In the genomic region with DNA sequence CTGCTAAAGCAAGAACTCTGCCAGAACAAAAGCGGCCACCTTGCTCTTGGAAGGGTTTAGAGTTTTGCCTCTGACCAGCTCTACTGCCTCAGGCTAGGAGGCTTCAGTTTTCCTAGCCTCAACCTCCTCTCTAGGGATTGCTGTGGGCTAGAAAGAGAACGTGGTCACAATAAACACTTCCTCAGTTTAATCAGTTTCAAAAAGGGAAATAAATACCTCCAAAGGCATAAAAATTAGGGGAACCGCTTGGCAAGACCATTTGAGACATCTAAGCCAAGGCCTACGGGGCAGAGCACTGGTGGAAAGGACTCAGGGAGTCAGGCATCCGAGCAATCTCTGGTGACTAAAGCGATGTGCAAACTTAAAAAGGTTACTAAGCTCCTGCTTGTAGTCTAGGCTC, we compare ENCODE assay signal across 21 mouse cellular contexts. TPM values are rescaled to one million over a fixed set of nuclear protein-coding genes. Genes with fewer than 3 reads are reported as not detected.
DNase-seq lines count a peak whose midpoint lies in the region; ATAC-seq and TF ChIP-seq lines count a peak whose summit lies in the region.
"Had no signal": no experiment of that assay in that cellular context is flagged by ENCODE, and none has a peak within 500 bp of the region (broad histone marks: within the 10 kb centered on the region; RNA-seq: fewer than 3 reads in every experiment).

No protein-coding gene starts in this region.

- no peak for ATAC-seq in heart, embryonic 11.5 days (replicated peaks; ENCODE audit: insufficient number of reproducible peaks, low FRiP score, low TSS enrichment)
- ATAC-seq in common myeloid progenitor, adult 5-6 weeks (replicated peaks; ENCODE audit: low read depth, poor library complexity, severe bottlenecking) = 0 out of 2 replicates have a peak, but pooled peaks have one; percentile 13
- ATAC-seq: forebrain, embryonic 14.5 days had no signal

- no peak overlapping the region for H3K4me2 ChIP-seq in heart, embryonic 11.5 days
- H3K4me2 ChIP-seq: hindbrain, embryonic 14.5 days; neural tube, embryonic 15.5 days had no signal

- TF ChIP-seq EP300 in MEL (IDR thresholded peaks at IDR 0.05; ENCODE audit: low read depth in 1 of 2, low read length in 2 of 2) = no peak

- no peaks in the 10 kb centered on the region for H3K9me3 ChIP-seq in heart, embryonic 11.5 days (replicated peaks; ENCODE audit: control insufficient read depth, low read length)
- no peaks in the 10 kb centered on the region for H3K9me3 ChIP-seq in MEL (replicated peaks; ENCODE audit: insufficient read depth, low read length)
- H3K9me3 ChIP-seq: neural tube, embryonic 15.5 days had no signal

- H3K4me3 ChIP-seq in heart, embryonic 11.5 days (ENCODE audit: low read depth, low read length) = no peak overlapping the region
- H3K4me3 ChIP-seq in left cerebral cortex, adult 2 months = no peak overlapping the region
- no peak overlapping the region for H3K4me3 ChIP-seq in MEL (ENCODE audit: control insufficient read depth in 1 of 2, insufficient read depth in 1 of 2, low read depth in 2 of 2, low read length in 2 of 2)
- H3K4me3 ChIP-seq: myocyte; neural tube, embryonic 15.5 days had no signal

- H3K27me3 ChIP-seq in heart, embryonic 11.5 days (ENCODE audit: control insufficient read depth, insufficient read depth, low read length) = no peaks in the 10 kb centered on the region
- no peaks in the 10 kb centered on the region for H3K27me3 ChIP-seq in MEL (ENCODE audit: control insufficient read depth in 1 of 2, insufficient read depth in 2 of 2, low read length in 2 of 2)
- H3K27me3 ChIP-seq: neural tube, embryonic 15.5 days had no signal

- intact Hi-C loops in left cerebral cortex, adult 2 months (cut with DNase I) = no loop called here
- intact Hi-C loops in left cerebral cortex, postnatal 25 days (cut with DNase I) = no loop called here

- H3K27ac ChIP-seq in heart, embryonic 11.5 days (ENCODE audit: low read depth, low read length) = no peak overlapping the region
- peak overlapping the region; percentile 68 for H3K27ac ChIP-seq in left cerebral cortex, adult 2 months
- H3K27ac ChIP-seq in MEL (ENCODE audit: control insufficient read depth, low read depth, low read length) = peak overlapping the region; percentile 65
- H3K27ac ChIP-seq: hindbrain, embryonic 14.5 days; liver, embryonic 14.5 days had no signal

- TF ChIP-seq RAD21 in MEL (IDR thresholded peaks at IDR 0.05; ENCODE audit: low read depth, low read length) = no peak

- TF ChIP-seq POLR2A in MEL (IDR thresholded peaks at IDR 0.05; ENCODE audit: control insufficient read depth in 1 of 2, insufficient read depth in 1 of 2, low read depth in 1 of 2, low read length in 2 of 2, poor library complexity in 1 of 2) = no peak

- DNase-seq in heart, adult 9 months (ENCODE audit: low spot score in 2 of 2) = no peak
- no peak for DNase-seq in left cerebral cortex, adult 2 months (ENCODE audit: extremely low spot score in 1 of 2, low spot score in 2 of 2)
- DNase-seq in left cerebral cortex, postnatal 25 days (ENCODE audit: low spot score in 2 of 2) = no peak
- DNase-seq in MEL (ENCODE audit: low read depth, low spot score) = peak; percentile 58
- no peak for DNase-seq in c-Kit-positive CD71-positive TER-119-positive erythroid progenitor cells, embryonic 14.5 days (ENCODE audit: low spot score)
- no peak for DNase-seq in adrenal gland, postnatal 36 days
- DNase-seq: kidney, adult 18-20 months; kidney, postnatal 4 days; left cerebral cortex, postnatal 4 days; midbrain, embryonic 14.5 days; thymus, adult 18-20 months had no signal

- peaks cover 72% of the 10 kb centered on the region for H3K4me1 ChIP-seq in heart, embryonic 11.5 days (ENCODE audit: control insufficient read depth, insufficient read depth, low read length)
- peaks cover 10 to 41% of the 10 kb centered on the region in 2 experiments for H3K4me1 ChIP-seq in MEL (ENCODE audit: control insufficient read depth in 1 of 2, insufficient read depth in 2 of 2, low read length in 2 of 2)

- 77% methylated on average over 6 of the region's 6 CpGs for WGBS in heart, embryonic 11.5 days (ENCODE audit: insufficient replicate concordance)

- peak overlapping the region; percentile 39; the same call in 1 of the 2 replicates for H3K9ac ChIP-seq in heart, embryonic 11.5 days (ENCODE audit: low read depth, low read length)
- peak overlapping the region; percentile 1; the same call in 1 of the 2 replicates for H3K9ac ChIP-seq in MEL (ENCODE audit: control insufficient read depth, low read depth, low read length, poor library complexity, severe bottlenecking)
- H3K9ac ChIP-seq: hindbrain, embryonic 14.5 days; liver, embryonic 14.5 days; neural tube, embryonic 15.5 days had no signal

- H3K79me2 ChIP-seq in MEL (ENCODE audit: control insufficient read depth, insufficient read depth, low read length, poor library complexity) = peaks cover 35% of the 10 kb centered on the region

- no peak for TF ChIP-seq CTCF in left cerebral cortex, adult 2 months (IDR thresholded peaks at IDR 0.05)
- no peak for TF ChIP-seq CTCF in MEL (IDR thresholded peaks at IDR 0.05 in 2 of 3, conservative IDR thresholded peaks at IDR 0.05 in 1 of 3; ENCODE audit: control insufficient read depth in 1 of 3, insufficient read depth in 1 of 3, low read depth in 2 of 3, low read length in 3 of 3, poor library complexity in 1 of 3, severe bottlenecking in 1 of 3)

- no peaks in the 10 kb centered on the region for H3K36me3 ChIP-seq in heart, embryonic 11.5 days (ENCODE audit: control insufficient read depth, insufficient read depth, low read length)
- H3K36me3 ChIP-seq in MEL (ENCODE audit: control insufficient read depth in 1 of 2, insufficient read depth in 2 of 2, low read length in 2 of 2) = peaks cover 0 to 29% of the 10 kb centered on the region in 2 experiments; a peak in 3 of 4 replicates
- H3K36me3 ChIP-seq: neural tube, embryonic 15.5 days had no signal

TF ChIP-seq in MEL, 35 proteins besides CTCF, POLR2A, EP300 and RAD21:
- TF ChIP-seq MAX (IDR thresholded peaks at IDR 0.05; ENCODE audit: low read length) (0 out of 2 replicates have a peak, but pooled peaks have one; percentile 25), MXI1 (IDR thresholded peaks at IDR 0.05; ENCODE audit: low read depth, low read length) (0 out of 2 replicates have a peak, but pooled peaks have one; percentile 29), E2F4 (IDR thresholded peaks at IDR 0.05; ENCODE audit: borderline replicate concordance, low read depth, low read length) (no peak)

RNA-seq across cellular contexts. Expression of a gene that starts 10.4 kb away (rescaled TPM):
- polyA plus RNA-seq in heart, embryonic 11.5 days (2014; fragmentation: Nextera tagmentation; extraction: Ambion mirVana) = 1.8 and 2.8 TPM in 2 replicates
- total RNA-seq in left cerebral cortex, adult 2 months (2021) = not detected
- not detected for total RNA-seq in left cerebral cortex, postnatal 25 days (2021)
- 0.85 and 1.2 TPM in 2 replicates for total RNA-seq in MEL (2012; rRNA removed)
- polyA plus RNA-seq in MEL (2012; ENCODE audit: insufficient read depth in 1 of 2, insufficient read length in 2 of 2, low read depth in 1 of 2, low replicate concordance in 2 of 2, missing spikeins in 1 of 2) = 10 to 100 TPM in 1 of 2 experiments, not detected in 1; 22.7 TPM
- total RNA-seq in common myeloid progenitor, adult 5-6 weeks (2017) = 0.49 and 1.5 TPM in 2 replicates
- total RNA-seq in adrenal gland, postnatal 36 days (2021) = not detected
- total RNA-seq: heart, adult 8-10 months; layer of hippocampus, postnatal 25 days; left cerebral cortex, postnatal 4 days; megakaryocyte, adult 5-6 weeks had no signal

RNA-seq across cellular contexts. Expression of a gene that starts 19.8 kb away (rescaled TPM):
- polyA plus RNA-seq in heart, embryonic 11.5 days (2014; fragmentation: Nextera tagmentation; extraction: Ambion mirVana) = 42.1 and 49.6 TPM in 2 replicates
- 100 to 1,000 TPM; 553 to 561 TPM for total RNA-seq in left cerebral cortex, adult 2 months (2021)
- total RNA-seq in left cerebral cortex, postnatal 25 days (2021) = 100 to 1,000 TPM; 556 to 558 TPM
- 65.6 and 66.1 TPM in 2 replicates for total RNA-seq in MEL (2012; rRNA removed)
- 100 to 1,000 TPM in 1 of 2 experiments, not detected in 1; 165 TPM for polyA plus RNA-seq in MEL (2012; ENCODE audit: insufficient read depth in 1 of 2, insufficient read length in 2 of 2, low read depth in 1 of 2, low replicate concordance in 2 of 2, missing spikeins in 1 of 2)
- total RNA-seq in common myeloid progenitor, adult 5-6 weeks (2017) = 102 and 117 TPM in 2 replicates
- 10 to 100 TPM; 45.1 to 48.0 TPM for total RNA-seq in adrenal gland, postnatal 36 days (2021)

RNA-seq across cellular contexts. Expression of a gene that starts 23.8 kb away (rescaled TPM):
- 842 and 965 TPM in 2 replicates for polyA plus RNA-seq in heart, embryonic 11.5 days (2014; fragmentation: Nextera tagmentation; extraction: Ambion mirVana)
- 10 to 100 TPM; 16.5 to 21.5 TPM for total RNA-seq in left cerebral cortex, adult 2 months (2021)
- total RNA-seq in left cerebral cortex, postnatal 25 days (2021) = 10 to 100 TPM; 18.3 to 19.6 TPM
- 0.19 and 0.59 TPM in 2 replicates for total RNA-seq in MEL (2012; rRNA removed)
- polyA plus RNA-seq in MEL (2012; ENCODE audit: insufficient read depth in 1 of 2, insufficient read length in 2 of 2, low read depth in 1 of 2, low replicate concordance in 2 of 2, missing spikeins in 1 of 2) = 1 to 10 TPM in 1 of 2 experiments, not detected in 1; 3.4 TPM
- total RNA-seq in common myeloid progenitor, adult 5-6 weeks (2017) = 0.44 TPM in 1 of 2 replicates, not detected in the other
- total RNA-seq in adrenal gland, postnatal 36 days (2021) = 10 to 100 TPM in 1 of 2 experiments, 1 to 10 TPM in 1; 6.7 to 11.6 TPM

RNA-seq across cellular contexts. Expression of a gene that starts 28.8 kb away (rescaled TPM):
- not detected in 2 replicates for polyA plus RNA-seq in heart, embryonic 11.5 days (2014; fragmentation: Nextera tagmentation; extraction: Ambion mirVana)
- 10 to 100 TPM; 47.9 to 59.9 TPM for total RNA-seq in left cerebral cortex, adult 2 months (2021)
- total RNA-seq in left cerebral cortex, postnatal 25 days (2021) = 10 to 100 TPM; 41.6 to 55.1 TPM
- total RNA-seq in MEL (2012; rRNA removed) = 23.9 and 29.0 TPM in 2 replicates
- 10 to 100 TPM in 1 of 2 experiments, not detected in 1; 21.5 TPM for polyA plus RNA-seq in MEL (2012; ENCODE audit: insufficient read depth in 1 of 2, insufficient read length in 2 of 2, low read depth in 1 of 2, low replicate concordance in 2 of 2, missing spikeins in 1 of 2)
- 0.96 TPM in 1 of 2 replicates, not detected in the other for total RNA-seq in common myeloid progenitor, adult 5-6 weeks (2017)
- 1 to 10 TPM; 2.7 to 2.9 TPM for total RNA-seq in adrenal gland, postnatal 36 days (2021)
- total RNA-seq: heart, adult 8-10 months; megakaryocyte, adult 5-6 weeks had no signal
